Mouse (Mus musculus): ENCODE results near the gene Jazf1. TPM values are rescaled to one million over a fixed set of nuclear protein-coding genes. Genes with fewer than 3 reads are reported as not detected.

Jazf1 gene
- polyA plus RNA-seq, 1 experiment from 2014 or later: 31.6 TPM

DNA sequence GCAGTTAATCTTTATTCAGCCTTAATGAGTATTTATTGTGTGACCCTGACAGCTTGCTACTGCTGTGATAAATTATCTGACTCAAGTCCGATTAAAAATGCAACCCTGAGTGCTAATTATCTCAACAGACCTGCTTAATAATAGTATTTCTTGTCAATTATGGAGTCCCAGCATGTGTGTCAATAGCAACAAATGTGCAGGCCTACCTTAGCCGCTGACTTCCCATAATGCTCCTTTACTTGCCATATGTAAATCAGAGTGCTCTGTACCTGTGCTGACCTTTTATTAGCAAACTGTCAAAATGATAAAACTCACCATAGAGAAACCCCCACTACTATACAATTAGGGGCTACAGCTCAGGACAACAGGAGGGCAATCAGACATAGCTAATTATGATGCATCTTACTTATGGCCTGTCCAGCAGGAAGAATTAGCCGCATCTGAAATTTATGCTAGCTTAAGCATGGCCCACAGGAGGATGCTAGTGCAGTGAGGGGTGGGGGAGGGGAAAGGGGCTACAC is 209.5 kb downstream of the Jazf1 start:
- H3K27ac ChIP-seq (replicated peaks): peak overlapping the region; percentile 42; the same call in 1 of the 2 replicates

DNA sequence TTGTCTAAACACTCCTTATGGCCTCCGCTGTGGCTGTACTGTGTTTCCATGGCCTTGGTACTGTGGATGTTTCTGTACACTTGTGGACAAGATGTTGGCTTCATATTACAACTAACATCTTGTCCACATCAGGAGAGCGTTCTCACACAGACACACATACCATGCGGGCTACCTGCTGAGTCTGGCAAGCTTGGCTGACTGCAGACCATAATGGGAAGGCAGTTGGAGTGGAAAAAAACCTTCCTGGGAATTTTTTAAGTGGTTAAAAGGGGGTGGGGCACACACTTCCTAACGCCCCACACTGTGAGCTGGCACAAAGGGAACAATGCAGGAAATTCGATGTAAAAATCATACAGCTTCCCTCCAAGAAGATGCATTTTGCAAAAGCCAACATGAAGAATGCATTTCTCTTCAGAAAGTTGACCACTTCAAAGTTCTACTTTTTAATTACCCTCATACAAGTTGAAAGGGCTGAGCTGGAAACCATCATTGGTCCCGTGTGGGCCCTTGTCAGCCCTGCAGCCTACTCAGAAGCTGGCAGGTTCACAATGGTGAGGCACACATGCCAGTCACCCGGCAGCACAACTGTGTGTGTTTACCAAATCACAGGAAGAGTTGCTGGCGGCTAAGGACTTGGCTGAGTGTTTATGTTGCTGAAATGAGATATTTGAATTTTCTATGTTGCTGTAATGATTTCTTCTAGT is 215.9 kb downstream of the Jazf1 start:
- Histone ChIP-seq H3K4me1 (replicated peaks) (peaks cover 48% of the 10 kb centered on the region), H3K27ac (replicated peaks) (peak overlapping the region; percentile 54)
- no peak for ATAC-seq (ENCODE audit: low read depth)

More for the DNA sequence above, 209.5 kb downstream of the Jazf1 start:
- Histone ChIP-seq H3K4me2 (no peak overlapping the region), H3K9me3 (no peaks in the 10 kb centered on the region), H3K9ac (no peak overlapping the region), H3K27me3 (no peaks in the 10 kb centered on the region), H3K36me3 (no peaks in the 10 kb centered on the region), H3K4me3 (no peak overlapping the region), H3K4me1 (replicated peaks) (peaks cover 78% of the 10 kb centered on the region)
- WGBS: 22% methylated on average over 3 of the region's 3 CpGs
- ATAC-seq (ENCODE audit: low read depth): 0 out of 2 replicates have a peak, but pooled peaks have one; percentile 26

DNA sequence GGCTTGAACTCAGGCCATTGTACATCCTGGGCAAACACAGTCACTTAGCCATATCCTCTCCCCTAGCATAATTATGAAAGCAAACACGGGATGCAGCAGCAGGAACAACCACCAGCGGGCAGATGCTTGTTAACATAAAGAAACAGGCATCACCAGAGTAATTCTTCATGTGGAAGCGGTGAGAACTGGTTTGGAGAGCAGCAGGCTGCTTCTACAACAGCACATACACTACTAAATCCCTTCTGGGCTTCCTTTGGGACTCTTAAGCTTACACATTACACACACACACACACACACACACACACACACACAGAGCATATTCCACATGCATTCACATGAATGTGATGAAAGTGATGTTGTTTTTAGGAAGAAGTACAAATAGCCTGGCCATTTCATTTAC is 216.5 kb downstream of the Jazf1 start:
- WGBS: 40% methylated on average over 3 of the region's 3 CpGs

More for the DNA sequence above, 215.9 kb downstream of the Jazf1 start:
- no peaks in the 10 kb centered on the region for H3K27me3 ChIP-seq
- 48% methylated on average over 8 of the region's 8 CpGs for WGBS
- H3K9ac ChIP-seq: no peak overlapping the region
- no peaks in the 10 kb centered on the region for H3K36me3 ChIP-seq
- no peaks in the 10 kb centered on the region for H3K9me3 ChIP-seq
- H3K4me3 ChIP-seq: no peak overlapping the region
- H3K4me2 ChIP-seq: no peak overlapping the region

DNA sequence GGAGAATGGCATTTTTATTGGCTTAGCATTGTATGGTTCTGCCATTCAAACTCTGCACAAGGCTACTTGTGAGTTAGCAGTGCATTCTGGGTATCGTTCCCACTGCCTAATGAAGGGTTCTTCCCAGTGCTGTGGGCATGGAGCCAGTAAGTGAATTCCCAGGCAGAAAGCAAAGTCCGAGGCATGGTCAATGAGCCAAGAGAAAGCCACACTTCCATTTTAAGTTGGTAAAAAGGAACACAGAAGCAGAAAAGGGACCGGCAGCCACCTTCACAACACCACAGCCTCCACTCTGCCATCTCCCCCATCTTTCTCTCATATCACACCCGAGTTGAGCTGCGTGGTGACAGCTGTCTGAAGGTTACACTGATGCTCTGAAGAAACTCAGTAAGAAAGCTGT is 217.4 kb downstream of the Jazf1 start:
- 70% methylated on average over 5 of the region's 5 CpGs for whole genome bisulfite sequencing
- H3K4me1 ChIP-seq (replicated peaks): peaks cover 36% of the 10 kb centered on the region
- peak overlapping the region; percentile 54 for H3K27ac ChIP-seq (replicated peaks)
- H3K4me3 ChIP-seq: no peak overlapping the region
- no peaks in the 10 kb centered on the region for H3K36me3 ChIP-seq
- H3K4me2 ChIP-seq: no peak overlapping the region
- no peaks in the 10 kb centered on the region for H3K9me3 ChIP-seq
- no peak for ATAC-seq (ENCODE audit: low read depth)
- no peak overlapping the region for H3K9ac ChIP-seq
- no peaks in the 10 kb centered on the region for H3K27me3 ChIP-seq

More for the DNA sequence above, 216.5 kb downstream of the Jazf1 start:
- peaks cover 43% of the 10 kb centered on the region for H3K4me1 ChIP-seq (replicated peaks)
- no peaks in the 10 kb centered on the region for H3K27me3 ChIP-seq
- H3K9ac ChIP-seq: no peak overlapping the region
- H3K36me3 ChIP-seq: no peaks in the 10 kb centered on the region
- H3K4me2 ChIP-seq: no peak overlapping the region
- H3K9me3 ChIP-seq: no peaks in the 10 kb centered on the region
- ATAC-seq (ENCODE audit: low read depth): no peak
- no peak overlapping the region for H3K4me3 ChIP-seq
- peak overlapping the region; percentile 54 for H3K27ac ChIP-seq (replicated peaks)

GRCm38 (mm10) chr6:52848199-52848598 is 220.2 kb downstream of the Jazf1 start:
- H3K27ac ChIP-seq (replicated peaks): no peak overlapping the region
- ATAC-seq (ENCODE audit: low read depth): no peak
- no peak overlapping the region for H3K9ac ChIP-seq
- H3K9me3 ChIP-seq: no peaks in the 10 kb centered on the region
- H3K4me3 ChIP-seq: no peak overlapping the region
- no peaks in the 10 kb centered on the region; the same call in 1 of the 2 replicates for H3K27me3 ChIP-seq
- H3K36me3 ChIP-seq: no peaks in the 10 kb centered on the region
- peaks cover 27% of the 10 kb centered on the region for H3K4me1 ChIP-seq (replicated peaks)
- no peak overlapping the region for H3K4me2 ChIP-seq
- 83% methylated on average over 6 of the region's 6 CpGs for WGBS

DNA sequence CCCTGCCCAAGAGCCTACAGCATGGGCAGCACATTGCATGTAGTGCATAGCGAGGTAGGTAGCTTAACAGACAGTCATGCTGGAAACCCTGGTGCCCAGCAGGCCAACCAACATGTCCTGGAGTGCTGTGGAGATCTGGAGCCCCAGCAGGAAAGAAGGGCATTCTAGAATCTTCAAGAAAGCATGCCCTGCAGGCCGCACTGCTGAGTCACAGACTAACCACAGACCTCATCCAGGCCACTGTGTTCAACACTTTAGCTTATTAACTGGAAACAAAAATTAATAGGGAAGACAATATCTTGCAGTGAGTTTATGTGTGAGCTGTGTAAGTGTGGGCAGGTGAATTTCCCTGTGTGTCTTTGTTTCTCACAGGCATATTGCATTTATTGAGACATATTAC is 222.1 kb downstream of the Jazf1 start:
- no peak overlapping the region for H3K9ac ChIP-seq
- H3K4me1 ChIP-seq (replicated peaks): peaks cover 14% of the 10 kb centered on the region; the same call in 1 of the 2 replicates
- H3K27me3 ChIP-seq: no peaks in the 10 kb centered on the region; the same call in none of the 2 replicates
- H3K4me2 ChIP-seq: no peak overlapping the region
- 94% methylated on average over 2 of the region's 2 CpGs for WGBS
- no peaks in the 10 kb centered on the region for H3K9me3 ChIP-seq
- H3K4me3 ChIP-seq: no peak overlapping the region
- no peak for ATAC-seq (ENCODE audit: low read depth)
- H3K36me3 ChIP-seq: no peaks in the 10 kb centered on the region
- H3K27ac ChIP-seq (replicated peaks): no peak overlapping the region

DNA sequence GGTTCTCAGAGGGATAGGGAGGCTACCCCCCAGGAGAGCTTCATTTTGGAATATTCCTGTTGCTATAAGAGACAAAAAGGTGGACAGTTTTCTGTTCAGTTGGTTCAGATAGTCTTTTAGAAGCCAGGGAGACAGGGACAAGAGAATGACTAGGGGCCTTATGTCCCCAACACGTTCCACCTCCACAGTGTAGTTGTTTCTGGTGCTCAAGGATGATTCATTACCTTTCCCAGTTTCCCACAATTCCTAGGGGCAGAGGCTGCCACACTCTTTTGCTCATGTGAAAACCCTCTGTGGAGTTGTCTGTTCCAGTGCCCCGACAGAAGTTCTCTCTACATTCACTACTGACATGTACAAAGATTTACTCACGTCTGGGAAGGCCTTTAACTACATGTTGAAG is 223.7 kb downstream of the Jazf1 start:
- no peaks in the 10 kb centered on the region; the same call in none of the 2 replicates for H3K27me3 ChIP-seq
- no peaks in the 10 kb centered on the region for H3K36me3 ChIP-seq
- H3K4me2 ChIP-seq: no peak overlapping the region
- H3K27ac ChIP-seq (replicated peaks): no peak overlapping the region
- H3K4me3 ChIP-seq: no peak overlapping the region
- no peaks in the 10 kb centered on the region for H3K9me3 ChIP-seq
- no peak overlapping the region for H3K9ac ChIP-seq
- WGBS: 58% methylated on average over 3 of the region's 3 CpGs
- no peak for ATAC-seq (ENCODE audit: low read depth)
- H3K4me1 ChIP-seq (replicated peaks): peaks cover 17% of the 10 kb centered on the region

GRCm38 (mm10) chr6:52843027-52843426 is 225.4 kb downstream of the Jazf1 start:
- no peak overlapping the region for H3K4me3 ChIP-seq
- WGBS: 61% methylated on average over 4 of the region's 4 CpGs
- peaks cover 33% of the 10 kb centered on the region for H3K4me1 ChIP-seq (replicated peaks)
- H3K9ac ChIP-seq: no peak overlapping the region
- no peak overlapping the region for H3K4me2 ChIP-seq
- no peaks in the 10 kb centered on the region; the same call in none of the 2 replicates for H3K27me3 ChIP-seq
- no peaks in the 10 kb centered on the region for H3K36me3 ChIP-seq
- no peak for ATAC-seq (ENCODE audit: low read depth)
- H3K27ac ChIP-seq (replicated peaks): no peak overlapping the region
- H3K9me3 ChIP-seq: no peaks in the 10 kb centered on the region

DNA sequence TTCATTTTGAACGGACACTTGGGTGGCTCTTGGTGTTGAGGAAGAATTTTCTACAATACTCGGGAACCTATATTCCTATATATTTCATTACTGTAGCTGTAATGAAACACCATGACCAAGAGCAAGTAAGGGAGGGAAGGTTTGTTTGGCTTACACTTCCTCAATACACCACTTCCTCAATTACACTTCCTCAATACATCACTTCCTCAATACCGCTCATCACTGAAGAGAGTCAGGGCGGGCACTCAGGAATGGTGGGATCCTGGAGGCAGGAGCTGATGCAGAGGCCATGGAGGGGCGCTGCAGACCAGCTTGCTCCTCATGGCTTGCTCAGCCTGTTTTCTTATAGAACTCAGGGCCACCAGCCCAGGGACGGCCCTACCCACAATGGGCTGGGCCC is 225.8 kb downstream of the Jazf1 start:
- H3K36me3 ChIP-seq: no peaks in the 10 kb centered on the region
- no peak for ATAC-seq (ENCODE audit: low read depth)
- no peaks in the 10 kb centered on the region; the same call in none of the 2 replicates for H3K27me3 ChIP-seq
- H3K27ac ChIP-seq (replicated peaks): no peak overlapping the region
- peaks cover 35% of the 10 kb centered on the region for H3K4me1 ChIP-seq (replicated peaks)
- no peak overlapping the region for H3K4me2 ChIP-seq
- H3K4me3 ChIP-seq: no peak overlapping the region
- 83% methylated on average over 6 of the region's 6 CpGs for WGBS
- H3K9me3 ChIP-seq: no peaks in the 10 kb centered on the region
- no peak overlapping the region for H3K9ac ChIP-seq

- WGBS: 89% methylated on average over 2 of the region's 2 CpGs
- H3K4me3 ChIP-seq: no peak overlapping the region
These were observed 226.8 kb downstream of the Jazf1 start for GRCm38 (mm10) chr6:52841611-52842010.

DNA sequence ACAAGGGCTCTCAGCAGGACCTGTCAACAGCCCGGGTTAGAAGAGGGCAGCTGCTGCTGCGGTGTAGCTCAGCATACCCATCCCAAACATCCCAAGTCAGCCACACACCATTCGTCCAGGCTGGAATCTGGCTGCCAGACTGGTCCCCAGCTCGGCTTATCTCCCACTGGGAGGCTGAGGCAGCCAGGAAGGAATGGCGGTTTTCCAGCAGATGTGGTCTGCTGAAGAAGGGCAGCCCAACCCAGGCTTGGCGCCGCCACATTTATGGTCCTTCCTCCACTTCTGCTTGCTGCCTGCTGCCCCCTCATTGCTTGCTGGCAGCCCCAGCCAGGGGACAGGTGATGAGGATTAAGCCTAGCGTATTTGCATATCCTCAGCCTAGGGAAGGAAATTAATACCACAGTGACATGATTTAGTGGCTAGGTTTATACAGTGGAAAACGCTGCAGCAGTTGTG is 227.8 kb downstream of the Jazf1 start:
- no peak for ATAC-seq (ENCODE audit: low read depth)
- Histone ChIP-seq H3K9ac (0 out of 2 replicates have a peak overlapping the region, but pooled peaks have one; percentile 39), H3K4me1 (replicated peaks) (peaks cover 35% of the 10 kb centered on the region), H3K36me3 (no peaks in the 10 kb centered on the region), H3K4me3 (no peak overlapping the region), H3K27ac (replicated peaks) (0 out of 2 replicates have a peak overlapping the region, but pooled peaks have one; percentile 46), H3K4me2 (peak overlapping the region; percentile 2; the same call in 1 of the 2 replicates), H3K27me3 (peaks cover 8% of the 10 kb centered on the region), H3K9me3 (no peaks in the 10 kb centered on the region)
- 19% methylated on average over 9 of the region's 9 CpGs for WGBS

More at GRCm38 (mm10) chr6:52841611-52842010, 226.8 kb downstream of the Jazf1 start:
- no peak for ATAC-seq (ENCODE audit: low read depth)
- H3K4me1 ChIP-seq (replicated peaks): peaks cover 35% of the 10 kb centered on the region
- H3K4me2 ChIP-seq: no peak overlapping the region
- H3K36me3 ChIP-seq: no peaks in the 10 kb centered on the region
- H3K27me3 ChIP-seq: peaks cover 6% of the 10 kb centered on the region
- no peak overlapping the region for H3K9ac ChIP-seq
- H3K9me3 ChIP-seq: no peaks in the 10 kb centered on the region
- H3K27ac ChIP-seq (replicated peaks): no peak overlapping the region

DNA sequence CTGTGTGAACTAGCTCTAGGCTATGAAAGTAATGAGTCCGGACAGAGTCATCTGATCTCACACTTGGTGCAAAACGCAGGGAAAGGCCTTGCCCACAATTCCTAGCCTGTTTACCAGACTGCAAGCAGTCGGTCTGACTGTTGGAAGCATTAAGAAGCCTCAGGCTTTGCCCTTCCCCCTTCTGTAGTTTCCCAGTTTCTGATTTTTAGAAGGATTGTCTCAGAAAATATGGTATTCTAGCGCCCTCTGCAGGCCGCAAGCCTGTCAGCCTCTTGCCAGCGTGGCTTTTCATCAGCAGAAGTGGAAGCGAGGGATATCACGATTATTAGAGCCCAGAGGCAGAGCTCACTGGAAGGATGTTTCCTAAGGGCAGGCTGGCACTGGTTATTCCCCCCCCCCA is 229.7 kb downstream of the Jazf1 start:
- WGBS: 1% methylated on average over 8 of the region's 8 CpGs

More for the DNA sequence above, 229.7 kb downstream of the Jazf1 start:
- ATAC-seq (ENCODE audit: low read depth): peak; percentile 75
- Histone ChIP-seq H3K4me1 (replicated peaks) (peaks cover 35% of the 10 kb centered on the region), H3K4me3 (no peak overlapping the region), H3K27me3 (peaks cover 13% of the 10 kb centered on the region), H3K9ac (no peak overlapping the region), H3K27ac (replicated peaks) (no peak overlapping the region), H3K36me3 (no peaks in the 10 kb centered on the region), H3K4me2 (no peak overlapping the region), H3K9me3 (no peaks in the 10 kb centered on the region)

Data from neural tube, embryonic 13.5 days (tissue).